Mouse (Mus musculus) cortical plate, adult 2 months (tissue): ENCODE results near the gene Rhob.

Source experiments
- CTCF ChIP-seq: fragments of 200-500 bp; IDR thresholded peaks from 2 replicates; pipeline ENCODE4 v1.5.1; 2011; ENCODE audit warnings: mild to moderate bottlenecking, control low read depth, low read length; ENCODE audit not compliant: insufficient read depth; ENCODE audit errors: extremely low read depth
- POLR2A ChIP-seq: fragments of 200-500 bp; IDR thresholded peaks from 2 replicates; pipeline ENCODE4 v1.6.1; 2011; ENCODE audit warnings: mild to moderate bottlenecking, low read length, control low read depth; ENCODE audit not compliant: insufficient read depth; ENCODE audit errors: extremely low read depth

GRCm38 (mm10) chr12:8511037-8511882 is 11.5 kb upstream of the Rhob start:
- TF ChIP-seq POLR2A (no peak), CTCF (no peak)
